Mouse (Mus musculus) fibroblast of lung, adult 2 months (primary cell): Measurements from ENCODE around the gene Cables2.

ENCODE experiments used
- DNase-seq: peaks from one replicate; pipeline ENCODE4 v3.0.0-alpha.2; 2011; ENCODE audit warnings: low read depth

The Cables2 gene

GRCm38 (mm10) chr2:180273394-180274244, at the start of gene Cables2:
Cables2 (minus strand) TSS chr2:180273496.
- peak; percentile 95 for DNase-seq

- DNase-seq: no peak
Observed at GRCm38 (mm10) chr2:180322674-180323355, 49.5 kb upstream of the Cables2 start.

- no peak for DNase-seq
Observed at GRCm38 (mm10) chr2:180320216-180320615, 46.9 kb upstream of the Cables2 start.

- DNase-seq: no peak
Observed at GRCm38 (mm10) chr2:180317591-180317990, 44.3 kb upstream of the Cables2 start.

- DNase-seq: no peak
Observed at GRCm38 (mm10) chr2:180314292-180314691, 41.0 kb upstream of the Cables2 start.

GRCm38 (mm10) chr2:180311147-180311546, 37.9 kb upstream of the Cables2 start:
- DNase-seq: no peak

GRCm38 (mm10) chr2:180307680-180308079, 34.4 kb upstream of the Cables2 start:
- DNase-seq: no peak

- DNase-seq: no peak
Observed at GRCm38 (mm10) chr2:180306423-180307168, 33.3 kb upstream of the Cables2 start.

GRCm38 (mm10) chr2:180306009-180306408, 32.7 kb upstream of the Cables2 start:
- DNase-seq: no peak

GRCm38 (mm10) chr2:180305490-180305889, 32.2 kb upstream of the Cables2 start:
- no peak for DNase-seq

GRCm38 (mm10) chr2:180304554-180304953, 31.3 kb upstream of the Cables2 start:
- DNase-seq: no peak

- no peak for DNase-seq
Observed at GRCm38 (mm10) chr2:180303468-180303867, 30.2 kb upstream of the Cables2 start.

GRCm38 (mm10) chr2:180302201-180302600, 28.9 kb upstream of the Cables2 start:
- DNase-seq: no peak

- no peak for DNase-seq
Observed at GRCm38 (mm10) chr2:180300771-180301170, 27.5 kb upstream of the Cables2 start.

- DNase-seq: no peak
Observed at GRCm38 (mm10) chr2:180300252-180300651, 27.0 kb upstream of the Cables2 start.

GRCm38 (mm10) chr2:180292906-180293305, 19.6 kb upstream of the Cables2 start:
- DNase-seq: no peak

GRCm38 (mm10) chr2:180292026-180292425, 18.7 kb upstream of the Cables2 start:
- no peak for DNase-seq

- DNase-seq: no peak
Observed at GRCm38 (mm10) chr2:180291566-180291965, 18.3 kb upstream of the Cables2 start.

- no peak for DNase-seq
Observed at GRCm38 (mm10) chr2:180290503-180290902, 17.2 kb upstream of the Cables2 start.

GRCm38 (mm10) chr2:180289440-180290108, 16.3 kb upstream of the Cables2 start, which contains the start of gene Rbbp8nl:
Rbbp8nl (minus strand) TSS chr2:180289879.
- DNase-seq: no peak

- no peak for DNase-seq
Observed at GRCm38 (mm10) chr2:180288966-180289365, 15.7 kb upstream of the Cables2 start.

GRCm38 (mm10) chr2:180279321-180279720, 6.0 kb upstream of the Cables2 start:
- no peak for DNase-seq
